8 mouse cellular contexts compared by ENCODE assay signal in the genomic region with DNA sequence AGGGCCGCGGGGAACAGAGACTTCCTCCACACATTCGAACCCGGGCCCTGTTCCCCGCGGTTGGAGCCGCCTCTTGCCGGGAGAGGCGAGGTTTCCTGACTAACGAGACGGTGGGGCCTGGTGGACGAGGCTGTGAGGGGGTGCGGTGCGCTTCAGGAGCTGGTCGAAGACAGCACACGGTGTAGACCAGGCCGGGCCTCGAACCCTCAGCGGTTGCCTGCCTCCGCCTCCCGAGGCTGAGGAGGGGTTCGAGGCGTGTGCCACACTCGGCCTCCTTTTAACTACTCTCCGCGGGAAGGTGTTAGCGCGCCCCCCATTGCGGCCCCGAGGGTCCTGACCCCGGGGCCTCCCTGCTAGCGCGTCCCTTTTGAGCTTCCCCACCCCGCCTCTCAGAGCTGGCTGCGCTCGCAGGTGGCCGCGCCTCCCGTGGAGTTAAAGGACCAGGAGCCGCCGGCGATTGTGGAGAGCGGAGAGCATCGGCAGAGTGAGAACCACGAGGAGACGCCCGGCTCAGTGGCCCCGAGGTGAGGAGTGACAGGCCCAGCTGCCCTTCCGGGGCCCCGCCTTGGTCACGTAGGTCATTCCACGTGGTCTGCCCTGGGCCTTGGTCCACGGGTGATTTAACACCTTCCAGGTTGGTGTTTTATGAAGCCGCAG. TPM values are rescaled to one million over a fixed set of nuclear protein-coding genes. Genes with fewer than 3 reads are reported as not detected.
DNase-seq lines count a peak whose midpoint lies in the region; ATAC-seq and TF ChIP-seq lines count a peak whose summit lies in the region.

No protein-coding gene starts in this region.

- H3K36me3 ChIP-seq in intestine, embryonic 16.5 days (ENCODE audit: control insufficient read depth, insufficient read depth, low read length): no peaks in the 10 kb centered on the region; the same call in 1 of the 2 replicates
- peaks cover 20% of the 10 kb centered on the region for H3K36me3 ChIP-seq in liver, postnatal 0 days (replicated peaks; ENCODE audit: insufficient read depth, low read length)
- H3K36me3 ChIP-seq in neural tube, embryonic 12.5 days: peaks cover 24% of the 10 kb centered on the region

- no peak for TF ChIP-seq EP300 in liver, postnatal 0 days (IDR thresholded peaks at IDR 0.05; ENCODE audit: low read depth)

- 2% methylated on average over 54 of the region's 54 CpGs for WGBS in bone marrow, adult 2 months
- 2% methylated on average over 54 of the region's 54 CpGs for WGBS in intestine, embryonic 16.5 days
- 3% methylated on average over 50 of the region's 54 CpGs for WGBS in liver, postnatal 0 days (ENCODE audit: insufficient replicate concordance)
- 4% methylated on average over 54 of the region's 54 CpGs for WGBS in neural tube, embryonic 12.5 days

- H3K9ac ChIP-seq in intestine, embryonic 16.5 days (ENCODE audit: low read depth, low read length): peak overlapping the region; percentile 69
- peak overlapping the region; percentile 62 for H3K9ac ChIP-seq in liver, postnatal 0 days (replicated peaks)
- H3K9ac ChIP-seq in neural tube, embryonic 12.5 days: peak overlapping the region; percentile 51; the same call in 1 of the 2 replicates

- peak; percentile 67 for ATAC-seq in intestine, embryonic 16.5 days
- peak; percentile 63 for ATAC-seq in liver, postnatal 0 days
- ATAC-seq in neural tube, embryonic 12.5 days (ENCODE audit: low FRiP score, low read depth): peak; percentile 56; the same call in 1 of the 2 replicates
- no peak for ATAC-seq in activated CD4-positive, CD25-positive, alpha-beta regulatory T cell, adult 4 months

- TF ChIP-seq CTCF in bone marrow, adult 2 months (IDR thresholded peaks at IDR 0.05; ENCODE audit: control insufficient read depth, insufficient read depth, low read length): no peak
- TF ChIP-seq CTCF in liver, postnatal 0 days (IDR thresholded peaks at IDR 0.05; ENCODE audit: low read depth): no peak

- no peaks in the 10 kb centered on the region; the same call in 1 of the 2 replicates for H3K4me1 ChIP-seq in bone marrow, adult 2 months (ENCODE audit: control insufficient read depth, insufficient read depth, low read length)
- peaks cover 16% of the 10 kb centered on the region for H3K4me1 ChIP-seq in intestine, embryonic 16.5 days (ENCODE audit: control insufficient read depth, insufficient read depth, low read length)
- peaks cover 27% of the 10 kb centered on the region for H3K4me1 ChIP-seq in liver, postnatal 0 days (ENCODE audit: insufficient read depth)
- H3K4me1 ChIP-seq in neural tube, embryonic 12.5 days: peaks cover 11% of the 10 kb centered on the region

- peak overlapping the region; percentile 85 for H3K4me3 ChIP-seq in bone marrow, adult 2 months (replicated peaks; ENCODE audit: control insufficient read depth, low read depth, low read length)
- H3K4me3 ChIP-seq in intestine, embryonic 16.5 days (ENCODE audit: low read length): peak overlapping the region; percentile 57
- H3K4me3 ChIP-seq in liver, postnatal 0 days (ENCODE audit: low read depth, low read length): peak overlapping the region; percentile 52
- peak overlapping the region; percentile 34 for H3K4me3 ChIP-seq in neural tube, embryonic 12.5 days

- DNase-seq in heart, adult 11 months: peak; percentile 92
- DNase-seq in heart, adult 8-10 months (ENCODE audit: low spot score): no peak
- DNase-seq in forelimb bud, embryonic 11.5 days (ENCODE audit: low read depth, low spot score): peak; percentile 18
- peak; percentile 68 for DNase-seq in liver, postnatal 0 days

- H3K9me3 ChIP-seq in intestine, embryonic 16.5 days (ENCODE audit: control insufficient read depth, low read length): no peaks in the 10 kb centered on the region
- H3K9me3 ChIP-seq in liver, postnatal 0 days (ENCODE audit: low read length): no peaks in the 10 kb centered on the region
- H3K9me3 ChIP-seq in neural tube, embryonic 12.5 days: no peaks in the 10 kb centered on the region

- TF ChIP-seq POLR2A in bone marrow, adult 2 months (IDR thresholded peaks at IDR 0.05; ENCODE audit: borderline replicate concordance, control insufficient read depth, low read depth, low read length): 0 out of 2 replicates have a peak, but pooled peaks have one; percentile 27

- H3K4me2 ChIP-seq in intestine, embryonic 16.5 days (ENCODE audit: low read depth, low read length): peak overlapping the region; percentile 99
- H3K4me2 ChIP-seq in liver, postnatal 0 days (ENCODE audit: low read depth, low read length): peak overlapping the region; percentile 99
- peak overlapping the region; percentile 84 for H3K4me2 ChIP-seq in neural tube, embryonic 12.5 days (replicated peaks)

- H3K27me3 ChIP-seq in intestine, embryonic 16.5 days (replicated peaks; ENCODE audit: control insufficient read depth, insufficient read depth, low read length): no peaks in the 10 kb centered on the region
- no peaks in the 10 kb centered on the region for H3K27me3 ChIP-seq in liver, postnatal 0 days (ENCODE audit: insufficient read depth, low read length)
- H3K27me3 ChIP-seq in neural tube, embryonic 12.5 days (replicated peaks): peaks cover 8% of the 10 kb centered on the region

- peak overlapping the region; percentile 63; the same call in 1 of the 2 replicates for H3K27ac ChIP-seq in bone marrow, adult 2 months (ENCODE audit: control insufficient read depth, insufficient read depth, low read depth, low read length, poor library complexity)
- no peak overlapping the region for H3K27ac ChIP-seq in intestine, embryonic 16.5 days (ENCODE audit: low read length)
- peak overlapping the region; percentile 73 for H3K27ac ChIP-seq in liver, postnatal 0 days (ENCODE audit: low read depth)
- H3K27ac ChIP-seq in neural tube, embryonic 12.5 days: no peak overlapping the region

RNA-seq across cellular contexts. Expression of a gene that starts 0.5 kb away (rescaled TPM):
- 1 to 10 TPM; 2.2 to 5.9 (median 4.1) TPM for total RNA-seq in heart, adult 8-10 months (2022)
- 32.6 and 36.7 TPM in 2 replicates for polyA plus RNA-seq in bone marrow, adult 2 months (2011; ENCODE audit: insufficient read depth, insufficient read length, low replicate concordance, missing spikeins)
- 39.5 and 45.4 TPM in 2 replicates for polyA plus RNA-seq in intestine, embryonic 16.5 days (2015; fragmentation: Nextera tagmentation; extraction: Ambion mirVana)
- polyA plus RNA-seq in liver, postnatal 0 days (2015; fragmentation: Nextera tagmentation; extraction: Ambion mirVana): 30.6 and 31.2 TPM in 2 replicates
- 34.2 and 34.9 TPM in 2 replicates for polyA plus RNA-seq in neural tube, embryonic 12.5 days (2016; fragmentation: Nextera tagmentation; extraction: Ambion mirVana)
- 10 to 100 TPM in 1 of 2 experiments, 1 to 10 TPM in 1; 8.2 to 15.0 TPM for polyA plus RNA-seq in activated CD4-positive, CD25-positive, alpha-beta regulatory T cell, adult 4 months (2017; shearing (Covaris generic))

RNA-seq across cellular contexts. Expression of a gene that starts 15.6 kb away (rescaled TPM):
- 10 to 100 TPM; 19.9 to 24.6 (median 22.9) TPM for total RNA-seq in heart, adult 8-10 months (2022)
- 36.6 and 59.1 TPM in 2 replicates for polyA plus RNA-seq in bone marrow, adult 2 months (2011; ENCODE audit: insufficient read depth, insufficient read length, low replicate concordance, missing spikeins)
- 86.0 and 91.7 TPM in 2 replicates for polyA plus RNA-seq in intestine, embryonic 16.5 days (2015; fragmentation: Nextera tagmentation; extraction: Ambion mirVana)
- 30.3 and 33.6 TPM in 2 replicates for polyA plus RNA-seq in liver, postnatal 0 days (2015; fragmentation: Nextera tagmentation; extraction: Ambion mirVana)
- 108 and 110 TPM in 2 replicates for polyA plus RNA-seq in neural tube, embryonic 12.5 days (2016; fragmentation: Nextera tagmentation; extraction: Ambion mirVana)
- polyA plus RNA-seq in activated CD4-positive, CD25-positive, alpha-beta regulatory T cell, adult 4 months (2017; shearing (Covaris generic)): 10 to 100 TPM; 45.8 to 58.4 TPM

RNA-seq across cellular contexts. Expression of a gene that starts 21.3 kb away (rescaled TPM):
- total RNA-seq in heart, adult 8-10 months (2022): 10 to 100 TPM; 77.8 to 99.2 (median 86.0) TPM
- 19.1 and 33.0 TPM in 2 replicates for polyA plus RNA-seq in bone marrow, adult 2 months (2011; ENCODE audit: insufficient read depth, insufficient read length, low replicate concordance, missing spikeins)
- 53.3 and 53.8 TPM in 2 replicates for polyA plus RNA-seq in intestine, embryonic 16.5 days (2015; fragmentation: Nextera tagmentation; extraction: Ambion mirVana)
- polyA plus RNA-seq in liver, postnatal 0 days (2015; fragmentation: Nextera tagmentation; extraction: Ambion mirVana): 139 and 141 TPM in 2 replicates
- polyA plus RNA-seq in neural tube, embryonic 12.5 days (2016; fragmentation: Nextera tagmentation; extraction: Ambion mirVana): 32.1 and 37.0 TPM in 2 replicates
- 10 to 100 TPM; 11.3 to 15.1 TPM for polyA plus RNA-seq in activated CD4-positive, CD25-positive, alpha-beta regulatory T cell, adult 4 months (2017; shearing (Covaris generic))

RNA-seq across cellular contexts. Expression of a gene that starts 25.7 kb away (rescaled TPM):
- 100 to 1,000 TPM; 330 to 410 (median 343) TPM for total RNA-seq in heart, adult 8-10 months (2022)
- polyA plus RNA-seq in bone marrow, adult 2 months (2011; ENCODE audit: insufficient read depth, insufficient read length, low replicate concordance, missing spikeins): 342 and 475 TPM in 2 replicates
- polyA plus RNA-seq in intestine, embryonic 16.5 days (2015; fragmentation: Nextera tagmentation; extraction: Ambion mirVana): 1,204 and 1,241 TPM in 2 replicates
- polyA plus RNA-seq in liver, postnatal 0 days (2015; fragmentation: Nextera tagmentation; extraction: Ambion mirVana): 331 and 375 TPM in 2 replicates
- polyA plus RNA-seq in neural tube, embryonic 12.5 days (2016; fragmentation: Nextera tagmentation; extraction: Ambion mirVana): 753 and 769 TPM in 2 replicates
- polyA plus RNA-seq in activated CD4-positive, CD25-positive, alpha-beta regulatory T cell, adult 4 months (2017; shearing (Covaris generic)): 100 to 1,000 TPM; 269 to 303 TPM

RNA-seq across cellular contexts. Expression of a gene that starts 29.3 kb away (rescaled TPM):
- not detected for total RNA-seq in heart, adult 8-10 months (2022)
- 142 and 168 TPM in 2 replicates for polyA plus RNA-seq in bone marrow, adult 2 months (2011; ENCODE audit: insufficient read depth, insufficient read length, low replicate concordance, missing spikeins)
- 4.9 and 10.3 TPM in 2 replicates for polyA plus RNA-seq in intestine, embryonic 16.5 days (2015; fragmentation: Nextera tagmentation; extraction: Ambion mirVana)
- polyA plus RNA-seq in liver, postnatal 0 days (2015; fragmentation: Nextera tagmentation; extraction: Ambion mirVana): 133 and 149 TPM in 2 replicates
- 3.4 and 4.0 TPM in 2 replicates for polyA plus RNA-seq in neural tube, embryonic 12.5 days (2016; fragmentation: Nextera tagmentation; extraction: Ambion mirVana)
- 1 to 10 TPM in 1 of 2 experiments, not detected in 1; 1.1 TPM for polyA plus RNA-seq in activated CD4-positive, CD25-positive, alpha-beta regulatory T cell, adult 4 months (2017; shearing (Covaris generic))

Comparison
In these comparisons a context has a peak if more than half of its experiments do, and no peak if none do; other contexts are left out.
1. H3K27ac ChIP-seq: peak in bone marrow, adult 2 months (single experiment) and liver, postnatal 0 days (single experiment); none in intestine, embryonic 16.5 days (single experiment) and neural tube, embryonic 12.5 days (single experiment).
2. H3K4me3 ChIP-seq: peak in every context shown above with its lines; median percentile 85 in bone marrow, adult 2 months; 57 in intestine, embryonic 16.5 days; 52 in liver, postnatal 0 days; 34 in neural tube, embryonic 12.5 days.
3. Peak in every context shown above with its lines, with median percentiles within 50 percentile points of each other: H3K4me2 ChIP-seq and H3K9ac ChIP-seq.